Mouse (Mus musculus) cerebellum, adult 8-10 months (tissue): ENCODE data around the gene Atp1b2.

ENCODE experiments used
- DNase-seq: peaks from one replicate; pipeline ENCODE4 v3.0.0; 2022

Gene Atp1b2

DNA sequence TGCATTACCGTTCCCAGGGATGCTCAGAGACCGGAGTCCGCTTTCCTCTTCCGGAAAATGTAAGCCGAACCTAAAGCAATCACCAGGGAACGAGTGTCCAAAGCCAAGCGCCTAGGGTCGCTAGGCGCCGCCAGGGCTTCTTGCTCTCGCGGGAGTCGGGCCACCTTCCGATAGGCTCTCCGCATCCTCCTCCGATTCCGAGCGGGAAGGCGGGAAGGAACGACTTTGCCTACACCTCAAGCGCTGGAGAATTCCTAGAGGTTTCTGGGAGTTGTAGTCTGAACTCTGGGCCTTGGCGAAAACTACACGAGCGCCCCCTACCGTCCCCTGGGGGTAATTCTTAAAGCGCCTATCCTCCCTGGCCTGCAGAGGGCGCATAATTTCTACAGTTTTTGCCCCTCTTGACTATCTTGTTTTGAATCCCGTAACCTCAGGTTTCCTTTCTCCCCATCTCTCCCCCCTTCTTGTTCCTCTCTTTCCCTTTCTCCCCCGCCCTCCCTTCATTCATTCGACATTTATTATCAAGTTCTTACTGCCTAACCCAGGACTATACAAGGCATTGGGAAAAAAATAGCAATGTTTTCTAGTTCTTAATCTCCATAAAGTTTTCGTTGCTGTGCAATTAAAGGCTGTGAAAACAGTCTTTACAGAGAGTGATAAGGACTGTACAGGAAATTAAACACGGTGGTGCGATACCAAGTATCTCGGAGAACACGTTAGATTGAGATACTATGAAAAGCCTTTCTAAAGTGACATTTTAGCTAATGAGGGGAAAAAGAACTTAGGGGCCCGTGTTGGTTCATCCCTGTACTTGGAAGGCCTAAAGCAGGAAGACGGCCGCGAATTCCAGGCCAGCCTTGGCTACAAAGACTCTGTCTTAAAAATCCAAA is 26.4 kb downstream of the Atp1b2 start:
- DNase-seq, result peak; percentile 98

DNA sequence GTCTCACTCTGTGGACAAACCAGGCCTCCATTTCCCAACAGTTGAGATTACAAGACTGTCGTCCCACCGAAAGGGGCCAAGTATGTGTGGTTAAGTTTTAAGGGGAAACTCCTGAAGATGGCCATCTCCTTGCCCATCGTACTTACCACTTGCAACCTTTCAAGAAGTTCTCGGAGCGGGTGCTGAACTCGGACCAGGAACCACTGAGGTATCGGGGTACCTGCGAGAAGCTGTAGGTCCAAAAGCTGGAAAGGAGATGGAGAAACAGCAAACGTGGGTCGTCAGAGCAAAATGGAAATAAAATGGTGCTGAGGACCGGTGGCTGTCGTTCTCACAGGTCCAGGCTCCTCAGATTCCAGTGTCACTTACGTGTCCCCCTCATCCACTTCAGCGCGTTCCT is 27.4 kb downstream of the Atp1b2 start:
- no peak for DNase-seq

DNA sequence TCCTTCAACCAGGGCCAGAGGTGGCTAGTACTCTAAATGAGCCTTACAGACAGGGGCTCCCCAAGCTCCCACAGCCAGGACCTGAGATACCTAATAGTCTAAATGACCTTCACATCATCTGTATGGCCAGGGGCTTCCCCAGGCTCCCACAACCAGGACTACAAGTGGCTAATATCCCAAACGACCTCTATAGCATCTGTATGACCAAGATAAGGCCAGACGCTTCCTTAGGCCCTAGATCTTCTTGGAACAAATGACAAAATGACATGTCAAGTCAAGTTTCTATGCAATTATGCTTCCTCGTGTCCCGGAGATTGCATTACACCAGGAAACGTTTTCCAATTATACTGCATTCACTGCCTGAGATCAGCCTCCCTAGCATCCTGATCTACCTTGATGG is 29.4 kb downstream of the Atp1b2 start:
- no peak for DNase-seq

DNA sequence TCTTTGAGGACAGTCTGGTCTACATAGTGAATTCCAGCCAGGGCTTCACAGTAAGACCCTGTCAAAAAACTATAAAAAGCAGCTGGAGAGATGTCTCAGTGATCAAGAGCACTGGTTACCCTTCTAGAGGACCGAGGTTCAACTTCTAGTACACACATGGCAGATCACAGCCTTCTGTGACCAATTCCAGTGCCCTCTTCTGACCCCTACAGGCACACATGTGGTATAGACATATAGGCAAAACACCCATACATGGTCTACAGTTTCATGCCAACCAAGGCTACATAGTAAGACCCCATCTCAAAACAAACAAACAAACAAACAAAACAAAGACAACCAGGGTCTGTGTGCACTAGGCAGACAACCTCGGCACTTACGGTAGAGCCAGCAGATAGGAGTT is 30.5 kb downstream of the Atp1b2 start:
- no peak for DNase-seq

DNA sequence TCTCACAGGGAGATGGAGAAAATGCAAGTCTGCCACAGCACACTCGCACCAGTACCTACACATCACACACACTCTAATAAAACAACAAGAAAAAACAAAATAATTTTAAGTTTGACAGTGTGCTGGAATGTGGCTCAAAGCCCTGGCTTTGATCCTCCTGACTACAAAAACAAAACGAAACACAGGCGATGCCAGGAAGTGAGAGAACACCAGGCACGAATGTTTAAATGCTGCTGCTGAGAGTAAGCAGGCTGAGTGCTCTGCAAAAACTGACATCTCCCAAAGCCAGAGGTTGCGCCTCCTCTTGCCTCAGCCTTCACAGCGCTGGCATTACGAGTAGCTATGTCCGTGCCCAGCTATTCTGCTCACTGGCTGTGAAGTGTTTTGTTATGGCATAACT is 40.6 kb downstream of the Atp1b2 start:
- no peak for DNase-seq

DNA sequence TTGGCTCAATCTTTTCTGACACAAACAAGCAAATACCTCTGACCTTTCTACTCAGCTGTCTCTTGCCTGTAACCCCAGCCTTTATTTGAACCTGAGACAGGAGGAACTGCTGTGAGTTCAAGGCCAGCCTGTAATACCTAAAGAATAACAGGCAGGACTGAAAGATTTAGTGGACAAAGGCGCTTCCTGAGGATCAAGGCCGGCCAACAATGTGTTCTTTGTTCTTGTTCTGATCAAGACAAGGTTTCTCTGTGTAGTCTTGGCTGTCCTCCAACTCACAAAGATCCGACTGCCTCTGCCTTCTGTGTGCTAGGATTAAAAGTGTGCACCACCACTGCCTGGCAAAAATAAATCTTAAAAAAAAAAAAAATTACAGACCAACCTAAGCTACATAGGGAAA is 41.4 kb downstream of the Atp1b2 start:
- no peak for DNase-seq

DNA sequence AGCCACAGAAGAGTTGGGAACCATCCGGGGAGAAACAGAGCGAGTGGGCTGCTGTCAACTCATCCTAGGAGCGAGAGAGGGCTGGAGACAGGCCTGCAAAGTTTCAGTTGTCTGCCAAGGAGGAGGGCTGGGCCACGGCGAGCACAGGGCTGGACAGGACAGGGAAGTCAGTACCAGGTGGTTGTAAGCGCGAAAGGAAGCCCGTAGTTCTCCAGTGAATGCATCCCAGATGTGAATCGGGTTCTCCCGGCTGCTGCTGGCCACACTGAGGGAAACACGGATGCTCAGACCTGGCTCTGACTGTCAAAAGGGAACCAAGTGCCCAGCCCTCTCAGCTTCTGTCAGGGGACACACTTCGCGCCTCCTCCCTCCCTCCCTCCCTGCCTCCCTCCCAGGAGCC is 42.4 kb downstream of the Atp1b2 start:
- DNase-seq, result no peak

DNA sequence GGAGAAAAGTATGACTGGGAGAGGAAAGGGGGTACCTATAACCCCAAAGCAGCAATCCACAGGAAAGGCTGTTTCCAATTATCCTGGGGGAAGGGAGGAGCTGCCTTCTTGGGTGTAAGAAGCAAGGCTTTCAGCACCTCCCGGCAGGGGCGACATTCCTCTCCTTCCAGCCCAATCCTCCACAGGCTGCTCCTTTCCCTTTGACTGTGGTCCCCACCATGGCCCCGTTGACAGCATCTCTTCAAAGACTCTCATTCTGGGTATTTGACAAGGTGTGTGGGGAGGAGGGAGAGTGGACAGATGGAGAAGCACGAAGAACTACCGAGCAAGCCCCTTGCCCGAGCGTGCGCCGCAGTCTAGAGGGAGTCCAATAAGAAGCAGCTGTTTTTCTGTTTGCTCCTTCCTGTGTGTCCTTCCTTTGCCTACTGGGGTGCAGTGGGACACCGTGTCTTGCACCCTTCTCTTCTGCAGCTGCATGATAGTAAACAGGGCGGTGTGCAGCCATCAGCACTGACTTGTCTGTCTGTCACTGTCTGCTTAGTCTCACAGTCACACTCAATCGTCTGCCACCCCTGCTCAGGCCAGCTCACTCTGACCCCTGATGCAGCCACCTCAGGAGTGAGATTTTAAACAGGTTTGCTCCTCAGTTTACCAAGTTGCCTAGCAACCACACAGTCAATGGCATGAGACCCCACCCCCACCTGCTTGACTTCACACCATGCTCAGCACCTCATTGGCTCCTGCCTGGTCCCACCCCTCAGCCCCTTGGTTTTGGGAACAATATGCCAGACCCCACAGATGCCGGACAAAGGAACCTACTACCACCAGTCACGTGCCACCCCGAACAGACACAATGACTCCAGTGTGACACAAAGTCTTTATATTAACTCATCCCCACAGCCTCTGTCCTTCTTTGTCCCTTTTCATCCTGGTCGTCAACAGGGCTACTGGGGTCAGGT is 44.6 kb downstream of the Atp1b2 start:
- no peak for DNase-seq

DNA sequence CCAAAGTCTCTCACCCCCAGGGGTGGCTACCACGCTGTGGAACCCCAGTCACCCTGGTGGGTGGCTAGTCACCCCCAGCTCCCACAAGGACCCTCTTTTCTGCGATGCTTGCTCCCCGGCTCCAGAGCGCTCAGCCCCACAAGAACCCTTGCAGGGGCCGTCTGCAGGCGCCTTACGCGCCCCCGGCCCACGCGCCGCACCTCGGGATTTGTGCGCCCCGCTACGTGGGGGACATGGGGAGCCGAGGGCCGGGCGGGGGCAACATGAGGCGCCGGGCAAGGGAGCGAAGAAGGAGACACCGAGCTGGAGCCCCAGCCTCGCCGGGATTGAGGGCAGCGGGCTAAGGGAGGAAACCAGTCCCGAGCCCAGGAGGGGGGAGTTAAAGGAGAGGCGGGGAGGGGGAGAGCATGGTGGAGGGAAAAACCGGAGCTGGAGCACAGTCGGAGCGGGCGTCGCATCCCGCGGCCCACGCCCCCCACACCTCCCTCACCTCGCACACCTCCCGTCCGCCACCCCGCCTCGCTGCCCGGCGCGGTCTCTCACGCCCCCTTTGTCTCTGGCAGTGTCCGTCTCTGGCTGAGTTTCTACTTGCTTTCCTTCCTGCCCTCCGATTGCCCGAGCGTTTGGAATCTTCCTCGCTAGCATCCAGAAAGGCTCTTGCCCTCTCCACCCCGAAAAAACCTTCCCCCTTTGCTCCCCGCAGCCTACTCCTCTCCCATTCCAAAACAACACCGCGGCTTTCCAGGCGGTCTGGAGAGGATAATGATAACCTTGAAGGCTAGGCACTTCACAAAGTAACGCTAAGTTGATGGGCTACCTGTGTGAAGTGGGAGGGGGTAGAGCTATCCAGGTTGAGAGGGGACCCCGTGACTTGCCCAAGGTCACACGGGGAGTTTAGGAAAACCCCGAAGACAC is 45.6 kb downstream of the Atp1b2 start, which contains the start of gene Efnb3:
TSS of gene Efnb3 (minus strand) at position 355 of the 915 bp plus-strand sequence.
- DNase-seq, result no peak

DNA sequence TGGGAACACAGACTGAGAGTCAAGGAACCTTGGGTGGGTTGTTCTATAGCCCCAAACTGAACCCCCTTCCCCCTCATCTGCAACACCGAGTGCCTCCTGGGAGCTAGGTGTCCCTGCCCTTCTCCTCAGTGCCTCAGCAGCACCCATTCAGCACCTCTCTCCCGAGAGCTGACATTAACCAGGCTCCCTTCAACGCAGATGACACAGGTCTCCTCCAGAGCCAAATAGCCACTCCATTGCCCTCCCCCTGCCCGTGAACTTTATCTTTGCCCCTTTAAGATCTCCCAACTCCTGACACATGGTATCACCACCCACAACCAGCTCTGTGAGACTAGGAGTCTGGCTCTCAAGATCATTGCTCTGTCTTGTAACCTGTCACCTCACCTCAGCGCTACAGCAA is 46.6 kb downstream of the Atp1b2 start:
- DNase-seq, result no peak

DNA sequence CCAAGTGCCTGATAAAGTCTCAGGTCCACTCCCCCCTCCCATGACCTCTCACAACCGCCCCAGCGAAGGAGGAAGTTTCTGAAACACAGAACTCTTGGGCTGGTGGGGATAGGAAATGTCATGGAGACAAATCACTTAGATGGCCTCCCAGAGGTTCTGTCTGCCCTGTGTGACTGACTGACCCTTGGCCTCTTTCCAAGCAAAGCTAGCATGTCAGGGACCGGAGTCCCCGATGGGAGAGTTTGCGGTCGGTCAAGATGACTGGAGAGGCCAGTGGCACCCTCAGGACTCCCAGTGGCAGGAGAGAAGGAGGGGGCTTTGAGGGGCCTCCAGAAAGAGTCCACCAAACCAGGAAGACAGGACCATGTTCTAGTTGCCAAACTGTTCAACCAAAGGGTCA is 47.0 kb downstream of the Atp1b2 start:
- no peak for DNase-seq

DNA sequence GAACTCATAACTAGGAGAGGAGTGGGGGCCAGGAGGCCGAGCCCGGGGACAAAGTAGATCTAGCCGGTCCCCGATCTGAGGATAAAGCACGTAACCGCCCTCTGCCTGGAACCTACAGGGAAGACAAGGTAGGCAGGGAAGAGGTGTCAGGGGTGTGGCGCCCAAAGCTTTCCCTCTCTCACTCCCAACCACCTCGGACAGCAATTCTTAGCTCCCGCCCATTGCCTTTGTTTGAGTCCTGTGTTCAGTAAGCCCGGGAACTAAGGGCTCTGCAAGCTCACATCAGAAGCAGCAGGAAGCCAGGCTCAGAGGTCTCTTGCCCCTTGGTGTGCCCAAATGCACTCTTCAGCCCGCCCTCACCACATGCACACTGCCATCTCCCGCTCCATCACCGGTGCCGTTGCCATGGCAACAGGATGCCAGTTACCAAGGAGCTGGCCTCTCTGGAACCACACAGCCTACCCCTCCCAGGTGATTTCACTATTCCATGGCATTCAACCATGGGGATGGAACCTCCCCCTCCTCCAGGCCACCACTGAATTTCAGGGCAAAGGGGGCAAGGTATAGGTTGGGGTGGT is 48.3 kb downstream of the Atp1b2 start:
- DNase-seq, result no peak

DNA sequence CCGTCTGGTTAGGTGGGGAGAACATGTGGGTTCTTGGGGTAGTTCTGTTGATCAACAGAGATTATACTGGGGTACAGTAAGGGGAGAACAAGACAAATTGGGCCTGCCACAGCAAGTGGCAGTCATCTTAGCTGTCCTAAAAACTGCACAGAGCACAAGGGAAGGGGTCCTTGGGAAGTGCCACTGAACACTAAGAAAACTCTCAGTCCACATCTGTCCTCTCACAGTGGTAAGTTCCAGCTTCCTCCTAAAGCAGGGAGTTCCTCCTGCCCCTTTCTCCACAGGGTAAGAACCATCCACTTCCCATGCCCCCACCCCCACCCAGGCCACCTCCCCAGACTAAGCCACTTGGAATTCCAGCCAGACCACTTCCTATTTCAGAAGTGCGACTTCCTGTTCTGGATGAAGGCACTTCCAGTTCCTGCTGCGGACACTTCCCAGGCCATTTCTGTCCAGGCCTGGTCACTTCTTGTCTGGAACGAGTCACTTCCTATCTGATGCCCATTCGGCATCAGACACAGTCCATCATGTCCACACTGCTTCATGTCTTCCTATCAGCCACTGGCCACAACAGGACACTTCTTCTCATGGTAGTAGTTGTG is 51.1 kb downstream of the Atp1b2 start:
- DNase-seq, result no peak

DNA sequence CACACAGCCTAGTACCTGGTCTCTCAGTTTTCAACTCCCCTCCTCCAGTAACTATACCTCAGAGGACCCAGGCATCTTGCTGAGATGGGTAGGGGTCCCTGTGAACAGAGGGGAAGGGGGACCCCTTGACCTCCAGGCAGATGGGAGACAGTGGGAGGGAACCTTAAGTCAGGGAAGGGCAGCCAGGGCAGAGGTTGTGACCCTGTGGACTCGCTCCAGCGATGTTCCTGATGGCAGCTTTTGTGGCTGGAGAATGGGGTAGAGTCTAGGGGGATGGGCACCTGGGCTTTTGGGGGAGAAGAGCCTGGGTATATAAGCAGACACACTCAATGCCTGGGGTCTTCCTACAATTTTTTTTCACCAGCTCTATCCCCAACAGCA is 52.4 kb downstream of the Atp1b2 start:
- DNase-seq, result no peak

DNA sequence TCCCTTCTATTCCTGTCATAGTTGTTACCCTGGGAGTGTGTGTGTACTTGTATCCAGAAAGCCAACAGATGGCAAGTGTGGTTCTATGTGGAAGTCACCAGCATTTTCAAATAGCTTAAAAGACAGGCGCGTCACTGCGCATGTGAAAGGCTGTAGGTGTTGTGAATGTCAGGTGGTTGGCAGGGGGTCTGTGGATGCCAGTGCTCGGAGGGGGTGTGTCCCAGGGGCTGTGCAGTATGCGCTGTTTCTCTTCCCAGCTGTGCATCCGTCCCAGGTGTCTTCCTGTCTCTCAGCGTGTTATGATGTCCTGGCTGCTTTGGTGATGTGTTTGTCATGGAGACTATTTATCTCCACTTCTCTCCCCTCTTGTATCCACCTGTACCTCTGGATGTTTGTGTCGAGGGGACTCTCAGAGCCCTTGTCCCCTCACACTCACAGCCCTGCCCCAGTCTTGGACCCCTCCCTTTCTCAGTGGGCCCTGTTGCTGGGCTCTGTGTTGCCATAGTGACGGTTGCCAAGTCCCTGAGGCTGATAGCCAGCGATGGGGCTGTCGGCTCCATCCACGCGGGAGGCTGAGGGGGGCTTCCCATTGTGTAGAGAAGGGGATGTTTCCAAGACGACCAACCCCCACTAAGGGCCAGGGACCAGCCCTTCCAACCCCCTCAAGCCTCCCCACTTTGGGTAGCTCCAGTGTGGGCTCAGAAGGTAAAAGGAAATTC is 53.0 kb downstream of the Atp1b2 start:
- DNase-seq, result no peak

DNA sequence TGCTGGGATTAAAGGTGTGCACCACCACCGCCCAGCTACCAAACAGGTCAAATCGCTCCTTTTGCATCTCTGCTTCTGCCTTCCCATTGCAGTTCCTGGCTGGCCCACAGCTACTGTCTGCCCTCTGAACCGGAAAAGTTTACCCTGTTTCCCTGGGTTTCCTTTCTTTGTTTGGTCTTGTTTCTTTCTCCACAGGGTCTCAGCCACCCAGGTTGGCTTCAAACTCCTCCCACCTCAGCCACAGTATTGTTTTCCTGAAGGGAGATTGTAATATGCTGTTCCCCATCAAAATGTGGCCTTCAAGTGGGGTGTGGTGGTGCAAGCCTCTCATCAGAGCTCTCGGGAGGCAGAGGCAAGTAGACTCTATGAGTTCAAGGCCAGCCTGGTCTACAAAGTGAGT is 54.4 kb downstream of the Atp1b2 start:
- DNase-seq, result no peak
